Mouse (Mus musculus) brain, adult 2 months (tissue): Measurements from ENCODE around the gene Ikzf1.

ENCODE experiments used
- DNase-seq: peaks from one replicate; pipeline ENCODE4 v3.0.0; 2011; ENCODE audit warnings: low read depth, low spot score

The Ikzf1 gene

GRCm38 (mm10) chr11:11808035-11808819, 123.4 kb downstream of the Ikzf1 start:
- DNase-seq = no peak

DNA sequence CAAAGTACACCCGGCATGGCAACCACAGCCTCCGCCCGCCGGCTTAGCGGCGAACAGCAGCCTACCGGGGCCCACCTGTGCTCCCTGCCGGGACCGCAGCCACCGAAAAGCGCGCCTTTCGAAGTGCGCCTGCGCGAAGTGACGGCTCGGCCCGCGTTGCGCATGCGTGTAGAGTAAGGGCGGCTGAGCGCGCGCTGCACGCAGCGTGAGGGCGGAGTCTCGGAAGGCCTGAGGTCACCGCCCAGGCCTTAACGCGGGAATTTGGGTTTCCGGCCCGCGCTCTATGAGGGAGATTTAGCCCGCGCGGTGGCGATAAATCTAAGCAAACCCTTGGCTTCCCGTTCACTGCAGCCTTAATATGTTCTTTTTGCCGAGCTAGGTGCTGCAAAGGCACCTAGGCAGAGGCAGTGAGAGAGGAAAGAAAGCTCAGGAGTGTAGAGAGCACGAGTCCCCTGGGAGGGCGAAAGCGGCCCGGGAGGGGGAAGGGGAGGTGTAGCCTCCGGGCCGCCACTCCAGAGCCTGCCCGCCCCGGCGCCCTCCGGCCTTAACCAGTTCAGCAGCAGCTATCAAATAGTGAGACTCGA, 124.1 kb downstream of the Ikzf1 start, which contains the start of gene Fignl1:
Fignl1 (minus strand) TSS at position 143 of the 584 bp plus-strand sequence.
- peak; percentile 96 for DNase-seq

- DNase-seq = no peak
These were observed 124.8 kb downstream of the Ikzf1 start for GRCm38 (mm10) chr11:11809404-11810175.

- peak; percentile 89 for DNase-seq
These were observed 127.2 kb downstream of the Ikzf1 start for GRCm38 (mm10) chr11:11811906-11812480.

DNA sequence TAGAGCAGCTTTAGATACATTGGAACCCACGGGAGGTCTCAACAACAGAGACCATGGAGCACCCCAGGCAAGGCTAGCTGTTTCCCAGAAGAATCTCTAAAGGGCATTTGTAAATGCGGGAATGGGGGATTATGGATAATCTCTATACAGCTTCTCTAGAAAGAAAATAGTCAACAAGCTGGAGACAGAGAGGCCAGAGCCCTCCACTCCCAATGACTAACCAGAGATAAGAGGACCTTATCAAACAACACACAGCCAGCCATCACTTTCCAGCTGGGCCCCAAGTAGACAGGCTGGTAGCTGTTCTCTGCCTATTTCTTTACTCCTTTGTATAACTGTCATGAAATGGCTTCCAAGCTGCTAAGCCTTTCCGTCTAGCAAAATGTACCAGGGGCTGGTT, 130.9 kb downstream of the Ikzf1 start:
- no peak for DNase-seq

GRCm38 (mm10) chr11:11818797-11819196, 134.0 kb downstream of the Ikzf1 start:
- DNase-seq = no peak

GRCm38 (mm10) chr11:11819206-11819605, 134.4 kb downstream of the Ikzf1 start:
- DNase-seq = no peak

DNA sequence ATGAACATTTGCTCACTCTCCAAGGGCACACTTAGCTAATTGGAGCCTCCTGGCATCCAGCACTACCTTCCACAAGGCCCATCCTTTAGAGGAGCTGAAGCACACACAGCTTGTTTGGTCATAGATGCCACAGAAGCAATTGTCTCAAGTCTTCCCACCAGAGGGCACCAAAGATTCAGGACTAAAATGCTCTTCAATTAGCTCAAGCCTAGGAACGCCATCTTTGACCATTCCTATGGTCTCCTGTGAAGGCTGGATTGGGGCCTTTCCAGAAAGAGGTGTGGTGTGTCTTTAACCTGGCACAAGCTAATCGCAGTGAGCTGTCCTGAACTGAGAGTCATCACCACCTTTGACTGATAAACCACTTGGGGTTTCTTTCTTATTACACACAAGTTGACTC, 135.4 kb downstream of the Ikzf1 start:
- peak; percentile 94 for DNase-seq

GRCm38 (mm10) chr11:11820737-11821136, 135.9 kb downstream of the Ikzf1 start:
- no peak for DNase-seq

DNA sequence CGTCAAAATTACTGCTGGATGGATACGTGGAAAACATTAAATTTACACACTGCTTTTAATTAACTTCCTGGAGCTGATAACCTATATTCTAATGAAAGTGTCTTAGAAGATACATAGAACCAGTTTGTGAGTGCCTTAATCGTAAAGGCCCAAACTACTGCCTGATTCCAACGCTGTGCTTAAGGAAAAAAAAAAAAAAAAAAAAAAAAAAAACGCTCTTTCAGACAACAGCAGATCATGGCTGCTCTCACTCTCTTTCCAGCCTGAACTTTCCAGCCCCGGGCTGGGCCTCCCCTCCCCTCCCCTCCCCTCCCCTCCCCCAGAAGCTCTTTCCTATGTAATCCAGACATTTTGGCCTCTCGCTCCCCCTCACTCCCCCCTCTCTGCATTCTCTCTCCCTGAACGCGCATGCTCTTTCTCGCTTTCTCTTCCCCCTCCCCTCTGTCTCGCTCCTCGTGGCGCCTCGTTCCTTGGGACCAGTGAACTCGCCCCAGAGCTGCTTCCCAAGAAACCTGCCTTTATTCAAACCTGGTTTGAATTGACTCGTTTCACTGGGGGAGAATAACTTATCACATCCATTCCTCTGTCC, 136.7 kb downstream of the Ikzf1 start:
- peak; percentile 75 for DNase-seq
